Mouse (Mus musculus) embryo, embryonic 11 days (tissue): ENCODE results near the gene Pomgnt2.
A peak's percentile ranks its signal among the peaks of the same experiment; 100 is the strongest.

Experiments
- DNase-seq: peaks from one replicate; pipeline ENCODE4 v3.0.0-alpha.2; 2015

The Pomgnt2 gene

GRCm38 (mm10) chr9:121964941-121965340 lies 32.0 kb downstream of the Pomgnt2 start:
- no peak for DNase-seq

- peak; percentile 33 for DNase-seq
Observed at GRCm38 (mm10) chr9:121959966-121960635, 36.8 kb downstream of the Pomgnt2 start.

GRCm38 (mm10) chr9:121952596-121952995 lies 44.3 kb downstream of the Pomgnt2 start:
- DNase-seq: no peak

GRCm38 (mm10) chr9:121951114-121951423 lies 45.8 kb downstream of the Pomgnt2 start:
- no peak for DNase-seq

- DNase-seq: peak; percentile 58
Observed at GRCm38 (mm10) chr9:121950418-121951113, 46.3 kb downstream of the Pomgnt2 start, which contains the start of gene Fam198a. TSS of gene Fam198a (plus strand) at chr9:121950988.

GRCm38 (mm10) chr9:121948431-121948830 lies 48.5 kb downstream of the Pomgnt2 start:
- DNase-seq: no peak

GRCm38 (mm10) chr9:121947784-121948183 lies 49.1 kb downstream of the Pomgnt2 start:
- DNase-seq: peak; percentile 66

- DNase-seq: no peak
Observed at GRCm38 (mm10) chr9:121943628-121944027, 53.3 kb downstream of the Pomgnt2 start.

- DNase-seq: no peak
Observed at GRCm38 (mm10) chr9:121943005-121943404, 53.9 kb downstream of the Pomgnt2 start.

GRCm38 (mm10) chr9:121937944-121938355 lies 59.0 kb downstream of the Pomgnt2 start:
- peak; percentile 70 for DNase-seq

GRCm38 (mm10) chr9:121937451-121937864 lies 59.5 kb downstream of the Pomgnt2 start:
- no peak for DNase-seq

GRCm38 (mm10) chr9:121936952-121937351 lies 60.0 kb downstream of the Pomgnt2 start:
- no peak for DNase-seq

GRCm38 (mm10) chr9:121934856-121935255 lies 62.1 kb downstream of the Pomgnt2 start:
- DNase-seq: no peak
